Mouse (Mus musculus): ENCODE measurements around the gene Vmn1r2. TPM values are rescaled to one million over a fixed set of nuclear protein-coding genes. Genes with fewer than 3 reads are reported as not detected.
"Not testable (repeated sequence)": the region's sequence is repeated elsewhere in the genome, so short reads cannot be mapped to it uniquely, and the experiment has no call there.

The Vmn1r2 gene
- polyA plus RNA-seq, 1 experiment from 2014 or later: not detected

GRCm38 (mm10) chr4:3185258-3185657 is 18.1 kb downstream of the Vmn1r2 start, which contains the start of gene Vmn1r3:
Gene Vmn1r3, minus strand, starts transcription at chr4:3185358.
- not testable (repeated sequence) for ATAC-seq (ENCODE audit: low read depth); H3K9ac ChIP-seq (replicated peaks; ENCODE audit: low read depth, low read length); H3K27ac ChIP-seq (ENCODE audit: low read depth, low read length); H3K4me2 ChIP-seq (ENCODE audit: low read depth, low read length); H3K27me3 ChIP-seq (ENCODE audit: control insufficient read depth, insufficient read depth, low read length); H3K36me3 ChIP-seq (ENCODE audit: control insufficient read depth, insufficient read depth, low read length); H3K4me1 ChIP-seq (ENCODE audit: control insufficient read depth, insufficient read depth, low read length); H3K4me3 ChIP-seq (ENCODE audit: low read depth, low read length); H3K9me3 ChIP-seq (ENCODE audit: control insufficient read depth, low read length)
- 80% methylated on average over 1 of the region's 1 CpGs for WGBS

- H3K36me3 ChIP-seq (ENCODE audit: control insufficient read depth, insufficient read depth, low read length); H3K4me1 ChIP-seq (ENCODE audit: control insufficient read depth, insufficient read depth, low read length); H3K27ac ChIP-seq (ENCODE audit: low read depth, low read length); H3K4me2 ChIP-seq (ENCODE audit: low read depth, low read length); H3K9me3 ChIP-seq (ENCODE audit: control insufficient read depth, low read length); H3K27me3 ChIP-seq (ENCODE audit: control insufficient read depth, insufficient read depth, low read length); H3K9ac ChIP-seq (replicated peaks; ENCODE audit: low read depth, low read length); ATAC-seq (ENCODE audit: low read depth); H3K4me3 ChIP-seq (ENCODE audit: low read depth, low read length): not testable (repeated sequence)
- 88% methylated on average over 1 of the region's 1 CpGs for WGBS
Observed at GRCm38 (mm10) chr4:3209643-3210217, 42.6 kb downstream of the Vmn1r2 start.

- not testable (repeated sequence) for H3K27ac ChIP-seq (ENCODE audit: low read depth, low read length); H3K36me3 ChIP-seq (ENCODE audit: control insufficient read depth, insufficient read depth, low read length); H3K4me3 ChIP-seq (ENCODE audit: low read depth, low read length); H3K4me2 ChIP-seq (ENCODE audit: low read depth, low read length); H3K27me3 ChIP-seq (ENCODE audit: control insufficient read depth, insufficient read depth, low read length); H3K9ac ChIP-seq (replicated peaks; ENCODE audit: low read depth, low read length); ATAC-seq (ENCODE audit: low read depth); H3K9me3 ChIP-seq (ENCODE audit: control insufficient read depth, low read length); H3K4me1 ChIP-seq (ENCODE audit: control insufficient read depth, insufficient read depth, low read length)
- 68% methylated on average over 3 of the region's 4 CpGs for WGBS
Observed at GRCm38 (mm10) chr4:3213349-3213748, 46.2 kb downstream of the Vmn1r2 start.

- ATAC-seq (ENCODE audit: low read depth); H3K9me3 ChIP-seq (ENCODE audit: control insufficient read depth, low read length); H3K9ac ChIP-seq (replicated peaks; ENCODE audit: low read depth, low read length); H3K27me3 ChIP-seq (ENCODE audit: control insufficient read depth, insufficient read depth, low read length); H3K27ac ChIP-seq (ENCODE audit: low read depth, low read length); H3K4me1 ChIP-seq (ENCODE audit: control insufficient read depth, insufficient read depth, low read length); H3K4me3 ChIP-seq (ENCODE audit: low read depth, low read length); H3K4me2 ChIP-seq (ENCODE audit: low read depth, low read length); H3K36me3 ChIP-seq (ENCODE audit: control insufficient read depth, insufficient read depth, low read length): not testable (repeated sequence)
- 81% methylated on average over 2 of the region's 2 CpGs for WGBS
Observed at GRCm38 (mm10) chr4:3216382-3216781, 49.3 kb downstream of the Vmn1r2 start.

Other genes with a start within 250 kb of the Vmn1r2 start
- gene Vmn1r3, start 18.0 kb downstream of the Vmn1r2 start, polyA plus RNA-seq (2014; fragmentation: Nextera tagmentation; extraction: Ambion mirVana): not detected in 2 replicates

Data from neural tube, embryonic 14.5 days (tissue).